Mouse (Mus musculus) embryonic fibroblast, embryonic 13.5 days (primary cell): ENCODE data around the gene Aph1a.

Source experiments
- CTCF ChIP-seq: IDR thresholded peaks from 2 replicates; pipeline ENCODE4 v1.5.1; 2011; ENCODE audit warnings: mild to moderate bottlenecking, control low read depth, low read length, moderate library complexity, borderline replicate concordance; ENCODE audit not compliant: insufficient read depth
- POLR2A ChIP-seq: IDR thresholded peaks from 2 replicates; pipeline ENCODE4 v1.6.1; 2011; ENCODE audit warnings: low read depth, mild to moderate bottlenecking, control low read depth, low read length, moderate library complexity

DNA sequence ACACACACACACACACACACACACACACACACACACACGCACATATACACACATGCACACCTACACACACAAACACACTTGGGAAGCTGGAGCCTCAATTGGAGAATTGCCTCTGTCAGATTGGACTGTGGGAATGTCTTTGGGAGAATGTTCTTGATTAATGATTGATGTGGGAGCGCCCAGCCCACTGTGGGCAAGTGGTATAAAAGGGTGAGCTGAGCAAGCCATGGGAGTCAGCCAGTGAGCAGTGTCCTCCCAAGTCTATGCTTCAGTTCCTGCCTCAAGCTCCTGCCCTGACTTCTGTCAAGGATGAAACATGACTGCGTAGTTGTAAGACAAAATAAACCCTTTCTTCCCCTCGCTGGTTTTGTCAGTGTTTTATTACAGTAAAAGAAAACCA lies 6.2 kb upstream of the Aph1a start:
- no peak for TF ChIP-seq CTCF
- TF ChIP-seq POLR2A: no peak
